Mouse (Mus musculus): ENCODE data around the gene Nbea.
"Not testable (repeated sequence)": the region's sequence is repeated elsewhere in the genome, so short reads cannot be mapped to it uniquely, and the experiment has no call there.

The Nbea gene

GRCm38 (mm10) chr3:55661678-55662445, 521.6 kb downstream of the Nbea start:
- DNase-seq (ENCODE audit: low spot score) = no peak

- no peak for DNase-seq (ENCODE audit: low spot score)
Observed at GRCm38 (mm10) chr3:55660261-55660838, 523.2 kb downstream of the Nbea start.

DNA sequence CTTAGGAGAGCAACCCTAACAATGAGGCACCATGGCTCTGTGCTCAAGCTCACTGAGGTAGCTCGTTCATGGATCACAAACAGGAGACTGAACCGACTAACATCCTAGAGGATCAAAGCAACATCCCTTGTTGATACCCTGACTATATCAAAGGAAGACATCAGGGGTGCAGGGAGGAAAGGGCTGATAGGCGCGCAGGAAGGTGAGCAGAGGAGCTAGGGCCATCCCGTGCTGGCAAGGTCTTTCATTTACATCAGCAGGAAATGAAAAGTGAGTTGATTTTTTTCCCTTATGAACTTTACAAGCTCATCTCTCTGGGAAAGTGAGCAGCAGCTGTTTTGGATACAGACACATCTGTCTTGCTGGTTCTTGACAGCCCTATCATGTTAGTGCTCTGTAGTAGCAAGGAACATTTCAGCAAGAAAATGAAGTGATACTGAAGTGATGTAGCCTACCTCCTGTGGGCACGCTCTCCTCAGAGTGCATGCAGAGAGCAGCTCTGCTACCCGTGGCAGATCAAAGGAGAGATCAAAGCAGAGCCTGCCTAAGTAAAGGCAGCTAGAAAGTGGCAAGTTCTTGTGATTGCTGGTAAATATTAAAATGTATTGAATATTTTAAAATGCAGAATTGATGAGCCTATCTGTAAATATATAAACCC, 523.8 kb downstream of the Nbea start:
- no peak for DNase-seq (ENCODE audit: low spot score)

DNA sequence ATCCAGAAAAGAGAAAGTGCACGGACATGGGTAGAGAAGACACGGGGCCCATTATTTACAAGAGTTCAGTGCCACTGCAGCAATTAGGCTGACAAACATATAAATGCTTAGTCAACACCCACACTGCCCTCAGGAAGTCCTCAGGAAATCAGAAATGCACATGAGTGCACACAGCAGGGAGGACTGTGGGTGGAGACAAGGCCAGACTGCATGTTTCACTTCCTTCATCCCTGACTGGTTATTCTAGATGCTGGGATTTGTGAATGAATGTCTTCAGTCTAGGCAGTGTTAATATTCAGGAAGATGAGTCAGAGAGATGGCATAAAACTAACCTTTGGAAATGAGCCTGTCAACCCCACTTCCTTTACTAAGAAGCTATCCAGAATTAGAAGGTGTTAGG, 531.2 kb downstream of the Nbea start:
- DNase-seq (ENCODE audit: low spot score) = no peak

DNA sequence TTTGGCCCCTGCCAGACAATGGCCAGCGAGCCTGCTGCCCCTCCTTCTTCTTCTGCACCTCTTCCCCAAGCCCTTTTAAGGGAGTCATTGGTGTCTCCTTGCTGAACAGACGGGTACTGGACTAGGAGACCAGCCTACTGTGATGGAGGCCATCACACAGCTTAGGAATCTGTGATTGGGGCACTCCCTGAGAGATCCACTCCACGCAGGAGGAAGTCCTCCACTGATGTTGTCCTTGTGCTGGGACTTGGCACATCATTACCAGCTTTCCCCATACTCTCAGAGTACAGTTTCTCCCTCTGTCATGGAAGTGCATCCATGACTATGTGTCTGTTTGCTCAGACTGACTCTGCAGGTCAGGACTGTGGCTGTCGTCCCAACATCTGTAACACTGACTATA, 531.6 kb downstream of the Nbea start:
- no peak for DNase-seq (ENCODE audit: low spot score)

GRCm38 (mm10) chr3:55649541-55649940, 534.0 kb downstream of the Nbea start:
- no peak for DNase-seq (ENCODE audit: low spot score)

DNA sequence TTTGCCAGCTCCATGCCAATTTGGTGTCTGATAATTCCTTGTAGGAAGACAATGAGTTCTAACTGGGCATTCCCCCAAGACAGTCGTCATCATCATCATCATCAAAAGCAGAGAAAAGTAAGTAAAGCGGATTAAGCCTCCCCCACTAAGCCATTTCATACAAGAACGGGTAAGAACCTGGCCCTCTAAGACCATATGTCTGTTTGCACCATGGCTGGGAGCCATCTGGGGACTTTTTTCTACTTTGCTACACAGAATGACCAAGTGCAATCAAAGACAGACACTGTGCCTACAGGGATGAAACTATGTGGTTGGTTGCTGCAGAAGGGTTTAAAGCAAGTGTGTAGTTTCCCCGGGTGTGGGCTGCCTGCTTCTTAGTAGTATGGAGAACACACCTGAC, 535.2 kb downstream of the Nbea start:
- no peak for DNase-seq (ENCODE audit: low spot score)

- DNase-seq (ENCODE audit: low spot score) = no peak
Observed at GRCm38 (mm10) chr3:55647176-55647575, 536.3 kb downstream of the Nbea start.

- no peak for DNase-seq (ENCODE audit: low spot score)
Observed at GRCm38 (mm10) chr3:55646437-55646836, 537.1 kb downstream of the Nbea start.

DNA sequence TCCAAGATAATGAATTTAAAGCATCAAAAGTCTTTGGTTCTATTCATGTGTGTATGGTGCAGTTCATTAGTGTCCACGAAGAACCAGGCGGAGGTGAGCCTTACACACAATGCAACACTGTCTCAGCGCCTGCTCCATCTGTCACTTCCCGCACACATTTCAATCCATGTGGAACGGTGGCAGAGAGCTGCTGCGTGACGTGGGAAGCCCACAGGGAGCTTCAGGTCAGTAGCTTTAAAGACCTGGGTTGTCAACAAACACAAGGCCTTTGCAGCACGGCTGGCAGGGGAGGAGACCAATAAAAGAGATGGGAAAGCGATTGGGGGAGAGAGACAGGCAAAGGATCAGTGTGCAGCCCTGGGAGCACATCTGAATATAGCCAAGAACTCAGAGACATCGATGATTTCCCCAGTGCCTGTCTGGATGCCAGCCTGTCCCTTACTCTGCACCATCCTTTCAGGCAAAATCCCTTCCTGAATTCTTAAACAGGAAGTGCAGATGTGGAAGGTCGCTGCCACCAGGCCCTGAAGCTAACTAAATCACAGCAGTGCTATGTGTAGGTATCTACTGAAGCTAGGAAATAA, 539.4 kb downstream of the Nbea start:
- no peak for DNase-seq (ENCODE audit: low spot score)

- DNase-seq (ENCODE audit: low spot score) = no peak
Observed at GRCm38 (mm10) chr3:55637660-55638059, 545.8 kb downstream of the Nbea start.

GRCm38 (mm10) chr3:55635542-55636172, 547.8 kb downstream of the Nbea start:
- no peak for DNase-seq (ENCODE audit: low spot score)

DNA sequence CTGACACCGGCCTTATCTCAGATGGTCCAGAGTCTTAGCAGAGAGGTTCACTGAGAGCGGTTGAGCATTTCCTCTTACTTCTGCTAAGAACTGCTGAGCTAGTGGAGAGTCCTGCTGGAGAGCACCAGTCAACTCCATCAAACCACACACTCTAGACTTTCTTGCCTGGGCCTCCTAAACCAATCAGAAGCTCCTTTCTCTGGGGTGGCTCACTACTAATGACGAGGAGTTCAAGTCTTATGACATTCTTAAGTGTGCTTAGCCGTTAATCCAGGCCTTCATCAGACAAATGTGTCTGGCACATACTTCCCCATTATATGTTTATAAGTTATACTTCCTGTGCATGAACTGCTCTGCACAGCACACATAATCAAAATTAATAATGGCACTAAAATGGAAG, 556.4 kb downstream of the Nbea start:
- DNase-seq (ENCODE audit: low spot score) = no peak

DNA sequence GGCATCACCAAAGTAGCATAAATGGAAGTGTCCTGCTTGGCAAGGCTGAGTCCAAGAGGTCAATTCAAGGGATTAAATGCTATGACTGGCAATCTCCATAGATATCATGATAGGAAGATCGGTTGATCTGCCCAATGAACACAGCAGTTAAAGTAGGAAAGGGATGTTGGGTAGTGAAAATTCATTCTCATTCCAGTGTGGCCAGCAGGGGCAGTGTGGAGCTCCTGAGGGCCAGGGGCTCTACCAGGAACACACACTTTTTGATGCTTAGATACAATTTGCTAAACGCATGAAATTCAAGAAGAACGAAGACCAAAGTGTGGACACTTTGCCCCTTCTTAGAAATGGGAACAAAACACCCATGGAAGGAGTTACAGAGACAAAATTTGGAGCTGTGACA, 561.5 kb downstream of the Nbea start:
- DNase-seq (ENCODE audit: low spot score) = not testable (repeated sequence)

- DNase-seq (ENCODE audit: low spot score) = no peak
Observed at GRCm38 (mm10) chr3:55618396-55618795, 565.1 kb downstream of the Nbea start.

GRCm38 (mm10) chr3:55612459-55613115, 570.9 kb downstream of the Nbea start:
- DNase-seq (ENCODE audit: low spot score) = no peak

- no peak for DNase-seq (ENCODE audit: low spot score)
Observed at GRCm38 (mm10) chr3:55612023-55612422, 571.5 kb downstream of the Nbea start.

- no peak for DNase-seq (ENCODE audit: low spot score)
Observed at GRCm38 (mm10) chr3:55610191-55610590, 573.3 kb downstream of the Nbea start.

DNA sequence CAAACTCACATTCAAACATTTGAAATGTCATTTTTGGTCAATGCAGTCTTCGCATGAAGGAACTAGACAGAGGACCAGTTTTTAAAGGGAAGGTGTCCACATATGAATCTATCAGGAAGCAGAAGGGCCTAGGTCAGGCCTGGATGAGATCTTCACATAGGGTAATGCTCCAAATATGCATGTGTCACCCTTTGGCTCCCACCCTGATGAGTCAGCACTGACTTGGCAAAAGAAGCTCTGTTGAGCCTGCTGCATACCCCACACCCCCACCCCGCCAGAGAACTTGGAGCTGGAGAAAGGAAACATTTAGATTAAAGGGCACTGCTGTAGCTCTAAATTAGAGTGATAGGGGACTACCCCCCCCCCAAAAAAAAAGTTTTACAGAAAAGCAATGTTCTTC, 583.2 kb downstream of the Nbea start:
- peak; percentile 67 for DNase-seq (ENCODE audit: low spot score)

DNA sequence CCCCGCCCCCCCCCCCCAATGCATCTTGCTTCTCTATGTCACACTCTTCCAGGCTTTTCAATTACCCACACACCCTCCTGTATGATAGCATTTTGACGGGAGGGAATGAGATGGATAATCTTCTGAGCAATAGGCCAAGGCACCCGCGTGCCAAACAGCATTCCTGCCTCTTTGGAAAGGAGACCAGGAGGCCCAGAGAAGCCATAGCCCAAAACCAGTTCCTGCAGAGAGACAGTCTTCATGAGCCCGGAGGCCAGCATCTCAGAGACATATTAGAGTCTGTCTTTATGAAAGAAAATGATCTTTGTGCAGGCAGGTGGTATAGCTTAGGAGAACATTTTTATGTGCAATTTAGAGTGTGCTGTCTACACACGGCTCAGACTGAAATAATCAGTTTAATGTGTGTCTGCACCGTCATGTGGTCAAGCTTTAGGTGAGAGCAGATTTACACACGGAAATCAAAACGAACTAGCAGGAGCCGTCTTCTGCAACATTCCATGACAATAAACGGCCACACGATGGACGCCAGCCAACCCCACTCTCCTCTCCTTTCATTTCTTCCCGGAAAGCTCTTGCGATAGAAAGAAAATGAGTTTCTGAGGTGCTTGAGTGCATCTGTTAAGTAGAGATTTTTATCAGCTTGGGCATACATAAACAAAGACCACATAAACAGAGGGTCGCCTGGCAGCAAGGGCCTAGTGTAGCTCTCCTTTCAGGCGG, 584.0 kb downstream of the Nbea start:
- DNase-seq (ENCODE audit: low spot score) = peak; percentile 9

DNA sequence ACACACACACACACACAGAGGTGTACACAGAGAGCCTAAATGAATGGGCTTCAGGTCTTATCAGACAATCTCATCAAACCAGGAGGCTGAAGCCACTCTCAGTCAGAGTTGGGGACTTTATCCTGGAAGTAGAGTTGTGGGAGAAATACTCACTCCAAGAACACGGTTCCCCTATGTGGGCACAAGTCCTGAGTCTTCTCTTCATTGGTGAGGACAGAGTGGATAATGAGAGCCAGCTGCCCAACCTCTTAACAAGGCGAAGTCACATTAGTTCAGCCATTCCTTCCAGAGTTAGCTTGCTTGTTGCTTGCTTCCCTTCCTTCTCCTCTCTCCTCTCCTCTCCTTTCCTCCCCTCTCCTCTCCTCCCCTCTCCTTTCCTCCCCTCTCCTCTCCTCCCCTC, 584.8 kb downstream of the Nbea start:
- no peak for DNase-seq (ENCODE audit: low spot score)
